14 mouse cellular contexts compared by ENCODE assay signal in the genomic region with DNA sequence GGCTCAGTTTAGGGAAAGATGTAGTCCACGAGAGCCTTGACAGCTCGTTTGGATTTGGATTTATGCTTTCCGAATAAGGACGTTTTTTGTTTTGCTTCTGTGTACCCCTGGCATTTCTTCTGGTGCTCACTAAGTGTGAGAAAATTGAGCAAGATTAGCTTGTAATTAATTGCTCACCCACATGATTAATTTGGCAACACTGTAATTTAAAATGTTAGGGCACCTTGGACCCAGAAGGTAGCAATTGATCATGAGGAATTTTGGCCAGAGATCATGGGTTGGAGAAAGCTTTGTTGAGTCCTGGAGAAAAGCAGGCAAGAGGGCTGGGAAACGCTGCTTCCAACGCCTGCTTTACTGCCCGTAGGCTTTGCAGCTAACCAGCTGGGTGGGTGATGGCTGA. TPM values are rescaled to one million over a fixed set of nuclear protein-coding genes. Genes with fewer than 3 reads are reported as not detected.
DNase-seq lines count a peak whose midpoint lies in the region; ATAC-seq lines count a peak whose summit lies in the region.
"Had no signal": no experiment of that assay in that cellular context is flagged by ENCODE, and none has a peak within 500 bp of the region (broad histone marks: within the 10 kb centered on the region; RNA-seq: fewer than 3 reads in every experiment).

No protein-coding gene starts in this region.

- H3K9me3 ChIP-seq in kidney, embryonic 16.5 days (ENCODE audit: low read length): no peaks in the 10 kb centered on the region
- no peaks in the 10 kb centered on the region for H3K9me3 ChIP-seq in midbrain, embryonic 15.5 days
- H3K9me3 ChIP-seq: heart, embryonic 15.5 days; intestine, embryonic 15.5 days; liver, embryonic 15.5 days had no signal

- no peaks in the 10 kb centered on the region for H3K27me3 ChIP-seq in kidney, embryonic 16.5 days (ENCODE audit: insufficient read depth, low read length)
- H3K27me3 ChIP-seq in midbrain, embryonic 15.5 days (replicated peaks): no peaks in the 10 kb centered on the region
- H3K27me3 ChIP-seq: intestine, embryonic 15.5 days had no signal

- 41% methylated on average over 7 of the region's 7 CpGs for WGBS in kidney, embryonic 16.5 days
- WGBS in midbrain, embryonic 15.5 days: 59% methylated on average over 7 of the region's 7 CpGs

- H3K4me1 ChIP-seq in kidney, embryonic 16.5 days (ENCODE audit: insufficient read depth, low read length): peaks cover 17% of the 10 kb centered on the region
- H3K4me1 ChIP-seq in midbrain, embryonic 15.5 days: peaks cover 15% of the 10 kb centered on the region

- H3K36me3 ChIP-seq in kidney, embryonic 16.5 days (ENCODE audit: insufficient read depth, low read length): no peaks in the 10 kb centered on the region
- no peaks in the 10 kb centered on the region for H3K36me3 ChIP-seq in midbrain, embryonic 15.5 days (replicated peaks)
- H3K36me3 ChIP-seq: heart, embryonic 15.5 days; intestine, embryonic 15.5 days; liver, embryonic 15.5 days had no signal

- no peak overlapping the region for H3K9ac ChIP-seq in kidney, embryonic 16.5 days (replicated peaks; ENCODE audit: low read length)
- no peak overlapping the region for H3K9ac ChIP-seq in midbrain, embryonic 15.5 days
- H3K9ac ChIP-seq: heart, embryonic 15.5 days had no signal

- no peak overlapping the region for H3K4me3 ChIP-seq in kidney, embryonic 16.5 days (ENCODE audit: low read length)
- peak overlapping the region; percentile 85; the same call in 1 of the 2 replicates for H3K4me3 ChIP-seq in midbrain, embryonic 15.5 days

- peak; percentile 12 for DNase-seq in embryo, embryonic 10.5 days (ENCODE audit: low spot score)
- DNase-seq in embryo, embryonic 9.5 days (ENCODE audit: extremely low spot score): no peak
- DNase-seq in kidney, adult 11 months: no peak
- DNase-seq in fat pad, adult 2 months (ENCODE audit: extremely low read depth, low read depth, low spot score): peak; percentile 33
- no peak for DNase-seq in cerebellum, postnatal 10 days
- no peak for DNase-seq in liver
- DNase-seq: gastrocnemius, postnatal 36 days; layer of hippocampus, adult 9-11 months; thymus, adult 2 months had no signal

- H3K27ac ChIP-seq in kidney, embryonic 16.5 days (ENCODE audit: low read length): no peak overlapping the region
- H3K27ac ChIP-seq in midbrain, embryonic 15.5 days: no peak overlapping the region
- H3K27ac ChIP-seq: heart, embryonic 15.5 days; intestine, embryonic 15.5 days; liver, embryonic 15.5 days had no signal

- peak overlapping the region; percentile 96; the same call in 1 of the 2 replicates for H3K4me2 ChIP-seq in kidney, embryonic 16.5 days (replicated peaks; ENCODE audit: low read depth, low read length)
- H3K4me2 ChIP-seq in midbrain, embryonic 15.5 days: peak overlapping the region; percentile 87

- ATAC-seq in kidney, embryonic 16.5 days (ENCODE audit: low FRiP score, low TSS enrichment): no peak
- no peak for ATAC-seq in midbrain, embryonic 15.5 days (replicated peaks)
- ATAC-seq: intestine, embryonic 15.5 days had no signal

RNA-seq across cellular contexts. Expression of a gene that starts 1.9 kb away (rescaled TPM):
- 17.4 and 17.5 TPM in 2 replicates for polyA plus RNA-seq in kidney, embryonic 16.5 days (2015; fragmentation: Nextera tagmentation; extraction: Ambion mirVana)
- 14.7 and 15.7 TPM in 2 replicates for polyA plus RNA-seq in midbrain, embryonic 15.5 days (2015; fragmentation: Nextera tagmentation; extraction: Ambion mirVana)

RNA-seq across cellular contexts. Expression of a gene that starts 43.7 kb away (rescaled TPM):
- polyA plus RNA-seq in kidney, embryonic 16.5 days (2015; fragmentation: Nextera tagmentation; extraction: Ambion mirVana): 67.5 and 68.8 TPM in 2 replicates
- polyA plus RNA-seq in midbrain, embryonic 15.5 days (2015; fragmentation: Nextera tagmentation; extraction: Ambion mirVana): 103 and 105 TPM in 2 replicates

Comparison
In these comparisons a context has a peak if more than half of its experiments do, and no peak if none do; other contexts are left out.
1. DNase-seq: peak in embryo, embryonic 10.5 days (single experiment) and fat pad, adult 2 months (single experiment); none in embryo, embryonic 9.5 days (single experiment), kidney, adult 11 months (single experiment), cerebellum, postnatal 10 days (0 of 2) and liver (single experiment).